Mouse (Mus musculus) adrenal gland, postnatal 36 days (tissue): ENCODE measurements at regions not wholly inside any gene's neighbourhood (a gene's known extent, or its start where the extent isn't known, plus 50 kb on each side); places are given as distances from the start of the nearest gene placed in this dataset.

Experiments
- DNase-seq, 2 experiments: peaks; one replicate each; pipeline ENCODE4 v3.0.0; 2021; ENCODE audit warnings: mixed read lengths in 1 of 2

DNA sequence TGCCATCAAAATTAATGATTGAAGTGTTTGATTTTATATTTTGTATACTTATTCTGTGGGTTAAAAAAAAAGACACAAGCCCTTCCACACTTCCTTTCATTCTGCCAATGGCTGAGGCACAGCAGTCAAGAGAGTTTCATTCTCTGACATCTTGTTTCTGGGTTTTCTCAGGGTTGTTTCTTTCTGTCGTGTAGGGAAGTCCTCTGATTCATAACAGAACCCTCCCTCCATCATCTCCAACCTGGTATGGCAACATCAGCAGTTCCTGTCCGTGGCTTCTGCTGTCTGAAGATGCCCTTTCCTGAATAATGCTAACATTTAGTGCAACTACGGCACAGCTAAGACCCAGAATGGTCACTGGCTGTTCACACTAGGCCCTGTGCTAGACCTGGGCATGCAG is 167.3 kb downstream of the Hs3st3b1 start:
- no peak for DNase-seq

GRCm38 (mm10) chr11:63758313-63758712 is 163.8 kb downstream of the Hs3st3b1 start:
- DNase-seq = no peak

- no peak for DNase-seq
Measured at GRCm38 (mm10) chr11:63761561-63761960, 160.5 kb downstream of the Hs3st3b1 start.

DNA sequence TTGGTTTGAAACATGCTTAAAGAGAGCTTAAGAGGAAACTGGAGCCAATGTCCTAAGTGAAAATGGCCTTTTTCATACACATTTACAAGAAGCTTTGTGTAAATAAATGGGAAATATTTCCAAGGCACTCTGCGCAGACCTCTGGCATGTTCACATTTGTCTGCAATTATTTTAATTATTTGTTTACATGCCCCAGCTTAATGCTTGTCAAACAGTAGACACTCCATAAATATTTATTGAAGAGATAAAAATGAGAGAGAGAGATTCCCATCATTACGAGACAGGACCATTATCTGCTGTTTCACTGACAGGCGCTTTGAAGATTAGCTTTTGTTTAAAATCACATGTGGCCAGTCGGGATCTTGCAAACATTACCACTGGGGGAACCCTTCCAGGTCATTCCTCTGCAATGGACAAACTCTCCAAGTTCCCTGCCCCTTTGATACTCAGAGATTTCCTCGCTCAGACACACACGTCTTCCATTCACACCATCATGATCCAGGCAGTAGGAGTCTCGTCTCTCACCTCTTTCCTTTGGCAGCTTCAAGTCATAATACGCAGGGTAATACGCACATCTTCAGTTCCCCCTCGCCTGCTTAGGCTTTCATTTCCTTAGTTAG is 154.3 kb downstream of the Hs3st3b1 start:
- no peak for DNase-seq

DNA sequence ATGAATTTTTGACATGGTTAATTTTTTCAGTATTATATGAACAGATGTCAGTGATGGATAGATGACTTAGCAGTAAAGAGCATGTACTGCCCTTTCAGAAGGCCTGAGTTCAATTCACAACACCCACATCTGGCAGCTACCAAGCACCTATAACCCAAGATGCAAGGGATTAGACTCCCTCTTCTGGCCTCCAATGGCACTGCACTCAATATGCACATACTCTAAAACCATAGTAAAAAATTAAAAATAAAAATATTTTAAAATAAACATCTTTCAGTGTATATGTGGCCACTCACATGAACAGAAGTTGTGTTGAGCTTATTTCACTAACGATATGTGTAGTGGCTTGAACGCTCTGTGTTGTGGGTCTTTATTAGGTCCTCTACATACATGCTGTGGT is 152.4 kb downstream of the Hs3st3b1 start:
- DNase-seq = no peak

DNA sequence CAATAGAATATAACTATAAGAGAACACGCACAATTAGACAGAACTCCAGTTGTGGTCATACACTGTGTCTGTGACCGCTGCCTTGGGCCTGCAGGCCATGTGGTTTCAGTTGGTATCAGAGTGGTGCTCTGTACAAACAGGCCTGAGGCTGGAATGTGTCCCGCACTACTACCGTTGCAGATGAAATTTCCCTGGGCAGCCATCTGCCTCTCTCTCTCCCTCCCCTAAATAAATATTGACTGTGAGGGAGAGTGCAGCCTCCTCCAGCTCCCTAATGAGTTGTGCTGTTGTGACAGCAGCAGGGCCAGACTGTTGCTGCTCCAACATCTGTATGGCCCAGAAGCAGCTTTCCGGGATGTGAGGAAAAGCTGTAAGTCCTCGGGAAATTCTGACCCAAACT is 146.7 kb downstream of the Hs3st3b1 start:
- no peak for DNase-seq

DNA sequence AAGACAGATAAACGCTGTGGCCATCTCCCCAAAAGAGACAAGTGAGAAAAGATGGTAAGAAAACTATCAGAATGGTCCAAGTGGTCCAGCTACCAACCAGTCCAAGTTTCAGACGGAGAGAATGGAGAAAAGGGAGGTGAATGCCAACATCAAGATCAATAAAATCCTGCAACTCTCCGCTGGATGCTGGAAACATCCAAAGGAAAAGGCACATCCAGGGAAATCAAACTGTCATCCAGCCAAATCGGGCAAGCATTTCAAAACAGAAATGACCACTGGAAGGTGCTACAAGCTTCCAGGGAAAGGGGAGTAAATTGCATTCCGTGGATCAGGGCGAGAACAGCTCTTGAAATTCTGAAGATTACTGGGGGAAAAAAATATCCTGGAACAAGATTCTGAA is 142.7 kb downstream of the Hs3st3b1 start:
- DNase-seq = no peak

- no peak for DNase-seq
Measured at GRCm38 (mm10) chr11:63781967-63782915, 139.8 kb downstream of the Hs3st3b1 start.

DNA sequence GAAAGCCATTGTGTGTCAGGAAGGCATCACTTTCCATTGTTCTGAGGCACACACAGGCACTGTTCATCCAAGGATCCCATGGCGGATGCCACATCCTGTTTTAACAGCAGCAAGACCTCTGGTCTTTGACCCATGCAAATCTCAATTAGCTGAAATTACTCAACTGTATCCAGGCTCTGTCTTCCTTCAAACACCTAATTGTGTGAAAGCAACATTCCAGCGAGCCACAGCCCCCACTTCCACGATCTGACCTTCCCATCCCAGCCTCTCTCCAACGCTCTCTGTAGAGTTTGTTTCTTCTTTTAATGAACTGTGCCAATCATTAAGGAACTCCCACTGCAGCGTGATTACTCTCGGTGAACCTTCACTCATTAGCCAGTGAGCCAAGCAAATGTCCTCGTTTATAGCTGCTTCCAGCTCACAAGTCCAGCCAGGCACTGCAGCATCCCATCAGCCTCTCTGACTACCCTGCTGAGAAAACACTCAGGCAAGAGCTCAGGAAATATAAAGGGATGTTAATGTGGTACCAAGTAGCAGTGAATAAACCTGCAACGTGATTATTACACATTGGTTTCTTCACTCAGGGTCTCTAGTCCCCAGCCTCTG is 136.7 kb downstream of the Hs3st3b1 start:
- DNase-seq = no peak

DNA sequence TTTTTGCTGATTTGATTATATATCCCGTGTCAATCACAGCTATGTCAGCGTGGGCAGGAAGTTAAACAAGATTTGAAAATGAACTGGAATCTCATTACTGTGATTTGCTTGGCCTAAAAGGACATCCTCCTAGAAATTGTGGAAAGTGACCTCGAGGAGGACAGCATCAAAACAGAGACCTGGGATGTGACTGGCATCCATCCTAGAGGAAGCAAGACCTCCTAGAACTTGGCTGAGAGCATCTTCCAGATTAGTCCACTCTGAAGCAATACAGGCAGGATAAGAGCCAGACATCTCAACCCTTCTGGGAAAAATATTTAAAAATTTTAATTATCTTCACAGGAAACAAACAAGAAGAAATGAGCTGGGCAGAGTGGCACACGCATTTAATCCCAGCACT is 136.1 kb downstream of the Hs3st3b1 start:
- DNase-seq = no peak

DNA sequence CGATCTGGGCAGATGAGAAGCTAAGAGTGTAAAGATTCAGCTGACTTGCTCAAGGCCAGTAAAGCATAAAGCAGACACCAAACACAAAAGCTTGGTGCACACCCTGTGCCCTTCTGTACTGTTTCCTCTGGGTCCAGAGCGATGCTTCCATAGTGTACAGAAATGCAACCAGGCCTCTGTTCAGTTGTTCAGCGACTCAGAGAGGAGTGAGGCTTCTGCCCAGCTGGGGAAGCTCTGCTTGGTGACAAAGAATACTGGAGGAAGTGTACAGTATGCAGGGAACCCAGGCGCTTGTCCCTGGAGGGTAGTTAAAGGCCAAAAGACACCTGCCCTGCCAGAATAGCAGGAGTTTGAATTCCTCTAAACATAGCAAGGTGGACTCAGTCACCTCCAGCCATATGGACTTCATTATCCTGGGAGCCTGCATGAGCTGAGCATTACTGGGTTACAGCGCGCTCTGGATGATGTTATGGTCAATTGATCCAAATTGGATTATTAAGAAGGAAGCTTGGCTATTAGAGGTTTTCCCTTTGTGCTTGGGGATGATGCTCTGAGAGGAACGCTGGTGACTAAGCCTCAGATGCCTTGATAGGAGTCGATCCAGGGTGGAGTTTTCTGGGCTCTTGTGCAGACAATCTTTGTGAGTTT is 132.5 kb downstream of the Hs3st3b1 start:
- no peak for DNase-seq

GRCm38 (mm10) chr11:63791004-63791862 is 130.9 kb downstream of the Hs3st3b1 start:
- no peak for DNase-seq

GRCm38 (mm10) chr11:63793732-63794503 is 128.2 kb downstream of the Hs3st3b1 start:
- DNase-seq = no peak

GRCm38 (mm10) chr11:63812146-63812545 is 109.9 kb downstream of the Hs3st3b1 start:
- DNase-seq = peak; percentile 52 to 64

- DNase-seq = no peak
Measured at GRCm38 (mm10) chr11:63822847-63823246, 99.2 kb downstream of the Hs3st3b1 start.

DNA sequence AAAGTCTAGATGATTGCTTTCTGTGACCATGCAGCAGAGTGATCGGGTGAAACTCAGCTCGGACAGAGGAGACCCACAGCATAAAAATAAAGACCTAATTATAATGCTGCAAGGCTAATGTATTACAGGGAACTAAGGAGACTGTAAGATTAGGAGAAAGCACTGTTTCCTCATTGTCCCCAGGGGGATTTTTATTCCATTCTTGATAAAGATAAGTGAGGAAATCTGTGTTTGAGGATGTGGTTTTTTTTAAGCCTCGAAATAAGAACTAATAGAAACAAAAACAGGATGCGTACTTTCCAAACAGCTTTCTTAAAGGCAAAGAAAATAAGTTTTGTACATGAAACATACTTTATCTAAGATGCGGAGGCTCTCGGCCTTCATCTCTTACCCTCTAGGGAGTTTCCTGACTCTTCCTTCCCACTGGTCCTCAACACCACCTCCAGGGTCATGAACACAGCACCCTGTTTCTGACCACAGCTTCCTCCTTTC is 94.8 kb downstream of the Hs3st3b1 start:
- no peak for DNase-seq

- DNase-seq = no peak
Measured at GRCm38 (mm10) chr11:63833480-63833879, 88.6 kb downstream of the Hs3st3b1 start.

- DNase-seq = no peak
Measured at GRCm38 (mm10) chr11:63834140-63834539, 88.0 kb downstream of the Hs3st3b1 start.

GRCm38 (mm10) chr11:63834631-63835030 is 87.5 kb downstream of the Hs3st3b1 start:
- no peak for DNase-seq
